Mouse (Mus musculus) adrenal gland, adult 8-10 months (tissue): ENCODE results near the gene Xntrpc. TPM values are rescaled to one million over a fixed set of nuclear protein-coding genes. Genes with fewer than 3 reads are reported as not detected.
A peak's percentile ranks its signal among the peaks of the same experiment; 100 is the strongest.
"Not testable (repeated sequence)": the region's sequence is repeated elsewhere in the genome, so short reads cannot be mapped to it uniquely, and the experiment has no call there.

Experiments used
- DNase-seq: peaks from one replicate; pipeline ENCODE4 v3.0.0; 2022
- total RNA-seq, 4 experiments: library from RNA; stranded (reverse); gene quantifications; 2 replicates each; pipeline ENCODE4 v1.2.4; 2022

Xntrpc gene
- total RNA-seq: 1 to 10 TPM; 1.1 to 3.5 (median 1.5) TPM

- peak; percentile 91 for DNase-seq
Measured at GRCm38 (mm10) chr7:102065046-102065891, at the start of gene Xntrpc, which contains the start of the genes Rnf121 and Xndc1. Gene Xntrpc, plus strand, starts transcription at chr7:102065713. Gene Rnf121, minus strand, starts transcription at chr7:102065469. Gene Xndc1, plus strand, starts transcription at chr7:102065511.

- DNase-seq: no peak
Measured at GRCm38 (mm10) chr7:102016936-102017335, 48.6 kb upstream of the Xntrpc start.

GRCm38 (mm10) chr7:102017452-102017851 lies 48.1 kb upstream of the Xntrpc start:
- no peak for DNase-seq

GRCm38 (mm10) chr7:102018034-102018433 lies 47.5 kb upstream of the Xntrpc start:
- DNase-seq: no peak

- no peak for DNase-seq
Measured at GRCm38 (mm10) chr7:102018590-102018989, 46.9 kb upstream of the Xntrpc start, which contains the start of gene Il18bp. Gene Il18bp, minus strand, starts transcription at chr7:102018690.

- no peak for DNase-seq
Measured at GRCm38 (mm10) chr7:102019362-102019761, 46.2 kb upstream of the Xntrpc start.

- DNase-seq: not testable (repeated sequence)
Measured at GRCm38 (mm10) chr7:102020934-102021333, 44.6 kb upstream of the Xntrpc start.

GRCm38 (mm10) chr7:102023821-102024220 lies 41.7 kb upstream of the Xntrpc start:
- DNase-seq: no peak

GRCm38 (mm10) chr7:102025187-102026119 lies 40.1 kb upstream of the Xntrpc start:
- no peak for DNase-seq

GRCm38 (mm10) chr7:102034904-102035303 lies 30.6 kb upstream of the Xntrpc start:
- no peak for DNase-seq

- DNase-seq: no peak
Measured at GRCm38 (mm10) chr7:102035534-102035933, 30.0 kb upstream of the Xntrpc start.

- DNase-seq: no peak
Measured at GRCm38 (mm10) chr7:102037318-102037717, 28.2 kb upstream of the Xntrpc start.

GRCm38 (mm10) chr7:102042314-102042713 lies 23.2 kb upstream of the Xntrpc start:
- DNase-seq: no peak

- DNase-seq: not testable (repeated sequence)
Measured at GRCm38 (mm10) chr7:102048524-102048923, 17.0 kb upstream of the Xntrpc start.

- no peak for DNase-seq
Measured at GRCm38 (mm10) chr7:102061353-102061752, 4.2 kb upstream of the Xntrpc start.

- no peak for DNase-seq
Measured at GRCm38 (mm10) chr7:102062203-102062602, 3.3 kb upstream of the Xntrpc start.

GRCm38 (mm10) chr7:102063891-102064290 lies 1.6 kb upstream of the Xntrpc start:
- no peak for DNase-seq

GRCm38 (mm10) chr7:102064655-102065045 lies 863 bp upstream of the Xntrpc start:
- DNase-seq: no peak

- no peak for DNase-seq
Measured at GRCm38 (mm10) chr7:102066363-102066762, 850 bp downstream of the Xntrpc start.

GRCm38 (mm10) chr7:102076714-102077296 lies 11.3 kb downstream of the Xntrpc start:
- DNase-seq: no peak

- DNase-seq: no peak
Measured at GRCm38 (mm10) chr7:102078517-102078916, 13.0 kb downstream of the Xntrpc start.

- no peak for DNase-seq
Measured at GRCm38 (mm10) chr7:102080311-102080710, 14.8 kb downstream of the Xntrpc start.

GRCm38 (mm10) chr7:102081784-102082183 lies 16.3 kb downstream of the Xntrpc start:
- DNase-seq: no peak
